Mouse (Mus musculus) lung, postnatal 0 days (tissue): Measurements from ENCODE around the gene Aif1.

Source experiments
- CTCF ChIP-seq: IDR thresholded peaks from 2 replicates; pipeline ENCODE4 v1.5.1; 2016; ENCODE audit warnings: antibody characterized with exemption, mild to moderate bottlenecking
- EP300 ChIP-seq: IDR thresholded peaks from 2 replicates; pipeline ENCODE4 v1.6.1; 2016; ENCODE audit warnings: antibody characterized with exemption, mild to moderate bottlenecking, control low read depth

GRCm38 (mm10) chr17:35190096-35190495 is 14.2 kb upstream of the Aif1 start:
- TF ChIP-seq CTCF (no peak), EP300 (no peak)
